Mouse (Mus musculus) kidney, adult 11 months (tissue): ENCODE measurements around the gene Lipk.
A peak's percentile ranks its signal among the peaks of the same experiment; 100 is the strongest.

Experiments
- DNase-seq: peaks from one replicate; pipeline ENCODE4 v3.0.0; 2022

Gene Lipk

DNA sequence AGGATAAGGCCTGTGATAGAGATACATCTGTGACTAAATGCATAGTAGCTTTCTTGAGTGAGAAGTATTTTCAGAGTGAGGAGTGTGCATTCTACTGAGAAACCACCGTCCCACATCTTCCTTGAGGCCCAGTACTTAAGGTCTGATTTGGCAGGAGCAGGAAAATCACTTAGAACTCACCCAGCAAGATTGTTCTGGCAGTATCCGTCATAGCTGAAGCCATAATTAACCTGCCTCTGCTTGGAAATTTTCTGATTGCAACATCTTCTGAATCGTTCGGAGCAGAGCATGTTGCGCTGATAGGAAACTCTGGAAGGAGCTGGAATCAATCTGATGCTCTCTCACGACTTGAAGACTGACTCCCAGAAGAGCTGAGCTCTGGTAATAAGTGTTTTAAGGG lies at the start of gene Lipk:
Gene Lipk, plus strand, starts transcription at position 289 of the 400 bp plus-strand sequence.
- no peak for DNase-seq

DNA sequence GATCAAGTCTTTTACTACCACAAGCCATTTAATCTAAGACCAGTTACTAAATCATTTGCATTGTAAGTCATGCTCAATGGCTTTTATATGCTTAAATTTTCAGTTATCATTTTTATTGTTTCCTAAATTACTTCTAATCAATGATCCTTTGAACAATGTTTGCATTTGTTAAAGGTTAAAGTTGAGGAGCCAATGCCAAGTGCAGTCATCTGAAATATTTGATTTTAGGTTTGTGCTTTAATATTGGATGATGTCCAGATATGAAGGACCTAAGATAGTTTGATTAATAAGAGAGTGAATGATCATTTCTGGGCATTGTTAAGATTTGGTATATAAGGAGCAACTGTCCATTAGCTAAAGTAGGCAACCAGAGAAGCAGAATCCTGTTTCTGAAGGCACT lies 47.2 kb upstream of the Lipk start, which contains the start of gene Lipf:
Gene Lipf, plus strand, starts transcription at position 301 of the 400 bp plus-strand sequence.
- DNase-seq = no peak

DNA sequence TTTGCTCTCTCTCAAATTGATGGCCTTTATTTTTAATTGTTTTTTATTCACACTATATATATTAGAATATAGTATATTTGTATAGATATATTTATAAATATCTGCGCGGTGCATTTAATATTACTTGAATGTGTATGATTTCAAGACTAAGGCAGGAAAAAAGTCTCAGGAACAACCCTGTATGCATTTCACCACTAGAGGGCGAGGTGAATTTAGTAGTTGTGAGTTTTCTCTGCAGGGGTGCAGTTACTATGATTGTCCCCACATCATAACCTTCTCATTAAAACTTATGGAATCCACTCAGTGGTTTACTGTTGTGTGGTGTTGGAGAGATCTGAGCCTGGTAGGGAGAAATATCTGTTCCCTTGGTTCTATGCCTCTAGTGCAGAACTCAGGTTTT lies 29.1 kb upstream of the Lipk start:
- DNase-seq = no peak

DNA sequence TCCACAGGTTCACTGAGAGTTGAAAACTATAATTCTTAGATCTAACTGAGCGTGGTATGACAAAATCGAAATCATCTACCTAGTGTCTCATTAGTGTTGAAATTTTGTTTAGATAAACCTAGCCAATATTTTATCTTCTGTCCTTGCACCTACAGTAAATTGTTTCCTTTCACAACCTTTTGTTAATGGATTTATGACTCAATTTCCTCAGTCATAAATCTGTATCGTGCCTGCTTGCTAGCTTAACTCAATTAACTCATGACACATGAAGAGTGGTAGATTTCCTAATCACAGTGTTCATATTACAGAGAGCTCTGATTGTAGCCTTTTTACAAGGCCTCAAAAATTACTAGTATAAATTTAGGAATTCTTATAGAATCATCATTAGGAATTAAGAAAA lies 25.0 kb upstream of the Lipk start:
- DNase-seq = no peak

DNA sequence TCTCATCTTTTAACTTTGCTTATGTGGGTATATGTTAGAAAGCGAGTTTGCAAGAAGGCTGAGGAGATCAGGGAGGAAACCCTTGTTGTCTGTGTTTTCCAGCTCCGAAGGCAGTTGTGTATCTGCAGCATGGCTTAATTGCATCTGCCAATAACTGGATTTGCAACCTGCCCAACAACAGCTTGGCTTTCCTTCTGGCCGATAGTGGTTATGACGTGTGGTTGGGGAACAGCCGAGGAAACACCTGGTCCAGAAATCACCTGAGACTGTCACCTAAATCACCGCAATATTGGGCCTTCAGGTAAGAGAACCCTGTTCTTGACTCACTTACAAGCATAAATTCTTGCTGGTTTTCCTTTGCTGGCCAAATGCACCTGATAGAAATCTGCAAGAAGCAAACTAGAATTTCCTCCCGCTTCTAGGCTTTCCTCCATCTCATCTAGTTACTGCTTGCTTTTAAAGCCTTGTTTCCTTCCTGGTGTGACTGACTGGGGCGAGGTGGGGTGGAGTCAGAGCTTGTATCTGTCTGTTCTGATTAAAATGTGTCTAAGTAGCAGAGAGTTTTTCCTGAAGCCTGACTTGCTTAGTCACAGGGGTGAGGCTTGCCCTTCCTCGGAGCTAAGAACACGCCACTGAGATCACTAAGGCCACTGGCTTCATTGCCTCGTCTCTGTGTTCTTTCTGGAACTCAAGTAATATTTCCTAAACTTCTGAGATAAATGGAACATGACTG lies 13.5 kb downstream of the Lipk start:
- no peak for DNase-seq

DNA sequence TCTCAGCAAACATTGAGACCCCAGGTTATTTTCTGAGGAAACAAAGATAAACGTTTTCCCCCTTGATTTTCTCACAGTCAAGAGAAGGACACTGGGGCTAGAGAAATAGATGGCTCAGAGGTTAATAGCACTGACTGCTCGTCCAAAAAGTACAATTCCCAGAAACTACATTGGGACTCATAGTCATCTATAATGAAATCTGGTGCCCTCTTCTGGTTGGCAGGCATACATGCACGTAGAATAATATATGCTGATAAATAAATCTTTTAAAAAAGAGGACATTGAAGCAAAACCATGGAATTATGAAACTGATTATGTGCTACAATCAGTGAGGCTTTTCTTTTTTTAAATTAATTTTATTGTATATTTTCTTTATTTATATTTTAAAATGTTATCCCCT lies 14.7 kb downstream of the Lipk start:
- DNase-seq = no peak

DNA sequence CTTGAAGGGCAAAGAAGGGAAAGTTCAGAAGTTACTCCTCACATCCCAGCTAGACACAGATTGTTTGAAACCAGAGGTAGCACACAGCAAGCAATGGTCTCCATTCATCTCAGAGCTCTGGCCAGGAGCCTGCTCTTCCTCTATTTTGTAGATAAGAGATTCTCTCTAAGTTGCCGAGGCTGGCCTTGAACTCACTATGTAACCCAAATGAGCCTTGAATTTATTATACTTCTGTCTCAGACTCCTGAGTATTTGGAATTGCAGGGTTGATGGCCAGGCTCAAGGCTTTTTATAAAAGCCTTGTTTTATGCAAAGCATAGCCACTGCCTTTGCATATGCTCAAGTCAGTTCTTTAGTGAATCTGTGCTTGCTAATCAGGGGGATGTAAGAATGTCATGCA lies 31.6 kb downstream of the Lipk start:
- DNase-seq = no peak

DNA sequence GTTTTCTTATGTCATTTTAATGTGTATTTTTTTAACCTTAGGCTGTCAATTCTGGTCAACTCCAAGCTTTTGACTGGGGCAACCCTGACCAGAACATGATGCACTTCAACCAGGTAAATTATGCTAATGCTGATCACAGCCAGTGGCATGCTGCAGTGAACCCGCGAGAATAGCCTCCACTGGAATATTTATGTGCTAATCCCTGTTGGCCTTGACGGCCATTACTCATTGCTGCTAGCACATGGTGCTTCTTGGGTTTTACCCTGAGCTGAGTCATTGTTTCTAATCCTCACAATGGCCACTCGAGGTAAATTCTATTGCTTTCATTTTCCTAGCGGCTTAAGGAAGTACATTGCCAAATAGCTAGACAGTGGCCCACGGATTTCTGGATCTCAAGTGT lies 34.9 kb downstream of the Lipk start:
- no peak for DNase-seq

DNA sequence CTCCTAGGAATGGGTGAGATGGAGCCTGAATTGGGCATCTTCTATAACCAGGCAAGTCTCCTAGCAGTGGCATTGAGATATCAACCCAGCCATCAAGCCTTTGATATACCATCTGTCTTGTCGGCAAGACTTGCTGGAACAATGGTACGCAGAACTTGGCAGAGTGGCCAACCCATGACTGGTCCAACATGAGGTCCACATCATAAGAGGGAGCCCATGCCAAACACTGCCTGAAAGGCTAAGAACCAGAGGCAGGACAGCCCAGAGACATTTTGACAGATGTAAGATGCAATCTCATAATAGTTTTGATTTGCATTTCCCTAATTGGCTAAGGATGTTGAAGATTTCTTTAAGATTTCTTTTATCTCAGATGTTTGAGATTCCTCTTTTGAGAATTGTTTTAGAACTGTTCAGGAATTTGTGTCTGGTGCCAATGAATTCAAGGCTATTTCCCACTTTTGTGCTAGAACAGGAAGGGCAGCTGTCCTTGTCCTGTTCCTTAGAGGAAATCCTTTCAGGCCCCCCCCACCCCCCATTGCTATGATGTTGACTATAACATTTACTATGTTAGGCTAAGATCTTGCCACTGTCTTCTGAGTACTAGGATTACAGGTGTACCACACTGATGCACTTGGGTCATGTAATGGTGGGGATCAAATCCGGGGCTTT lies 41.4 kb downstream of the Lipk start:
- DNase-seq = peak; percentile 21

DNA sequence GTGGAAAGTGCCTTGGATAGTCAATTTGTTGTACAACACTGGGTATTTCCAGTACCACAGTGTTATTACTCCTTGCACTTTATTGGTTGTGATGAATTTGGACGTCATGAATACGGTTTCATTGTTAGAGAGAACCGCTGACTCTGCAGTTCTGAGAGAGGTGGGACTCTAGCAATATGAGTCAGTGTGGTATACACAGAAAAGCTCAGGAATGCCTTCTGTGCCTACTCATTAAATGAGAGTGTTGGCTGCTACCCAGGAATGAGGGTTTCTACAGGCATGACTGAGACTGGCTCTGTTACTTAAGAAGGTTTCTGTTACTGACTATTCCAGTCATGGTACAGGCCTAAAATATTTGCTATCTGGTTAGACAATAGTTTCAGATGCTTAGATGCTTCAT lies 43.4 kb downstream of the Lipk start:
- DNase-seq = no peak

DNA sequence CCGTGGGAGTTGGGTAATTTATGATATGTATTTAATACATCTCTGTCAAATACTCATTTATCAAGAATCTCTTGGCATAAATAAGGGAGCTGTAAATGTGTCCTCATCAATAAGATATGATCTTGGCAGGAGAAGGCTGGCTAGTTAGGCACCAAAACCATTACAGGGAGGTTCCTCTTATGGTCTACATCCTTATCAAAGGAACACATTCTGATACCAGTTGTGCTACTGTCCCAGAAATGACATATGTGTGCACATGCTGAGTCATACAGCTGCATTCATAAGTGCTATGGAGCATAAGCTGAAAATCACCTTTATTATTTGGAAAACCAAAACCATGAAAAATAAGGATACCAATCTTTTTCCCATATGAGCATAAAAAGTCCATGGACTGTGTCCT lies 55.5 kb downstream of the Lipk start:
- no peak for DNase-seq

DNA sequence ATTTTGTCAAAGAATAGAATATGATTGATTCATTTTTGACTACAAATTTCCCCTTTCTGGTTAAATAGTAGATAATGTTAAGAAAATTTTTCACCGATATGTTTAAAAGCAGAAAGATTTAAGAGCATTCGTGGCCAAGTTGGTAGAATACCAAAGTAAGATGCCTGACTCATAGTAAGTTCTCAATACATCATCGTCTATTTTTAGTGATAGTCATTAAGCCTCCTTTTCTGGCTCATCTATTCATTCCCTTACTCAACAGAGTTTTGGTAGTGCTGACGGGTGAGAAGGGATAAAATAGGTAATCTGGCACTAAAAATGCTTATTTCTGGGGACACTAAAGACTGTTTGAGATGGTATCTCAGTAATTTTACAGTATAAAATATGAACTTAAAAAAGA lies 56.0 kb downstream of the Lipk start:
- no peak for DNase-seq

DNA sequence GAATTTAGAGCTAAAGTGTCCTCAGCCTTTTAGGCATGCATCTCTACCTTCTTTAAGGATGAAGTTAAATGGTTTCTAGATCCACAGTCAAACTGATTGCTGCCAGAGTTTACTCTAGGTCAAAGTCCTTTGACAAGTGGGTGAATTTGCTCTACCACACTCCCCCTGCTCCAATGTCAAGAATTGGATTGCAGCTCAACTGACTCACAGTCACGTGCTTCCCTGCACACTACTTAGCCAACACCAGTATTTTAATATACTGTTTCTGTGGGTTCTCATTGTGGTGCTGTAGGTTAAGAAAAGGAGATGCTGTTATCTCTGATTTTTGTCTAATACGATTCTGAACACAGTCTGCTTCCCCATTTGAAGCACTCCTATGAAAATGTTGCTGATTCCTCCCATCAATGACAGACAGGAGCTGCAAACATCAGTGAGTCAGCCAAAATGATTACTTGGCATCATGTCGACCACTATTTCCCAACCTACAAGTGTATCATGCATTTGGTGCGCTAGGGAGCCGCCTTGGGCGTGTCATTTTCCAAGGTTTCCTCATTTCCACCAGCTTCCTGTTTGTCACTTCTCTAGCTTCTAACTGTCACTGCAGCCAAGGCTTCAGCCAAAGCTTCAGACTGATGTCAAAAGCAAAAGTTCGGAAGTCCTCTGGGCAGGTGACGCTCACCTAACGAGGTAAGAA lies 58.8 kb downstream of the Lipk start, which contains the start of gene Lipn:
Gene Lipn, plus strand, starts transcription at position 580 of the 694 bp plus-strand sequence.
- DNase-seq = no peak

DNA sequence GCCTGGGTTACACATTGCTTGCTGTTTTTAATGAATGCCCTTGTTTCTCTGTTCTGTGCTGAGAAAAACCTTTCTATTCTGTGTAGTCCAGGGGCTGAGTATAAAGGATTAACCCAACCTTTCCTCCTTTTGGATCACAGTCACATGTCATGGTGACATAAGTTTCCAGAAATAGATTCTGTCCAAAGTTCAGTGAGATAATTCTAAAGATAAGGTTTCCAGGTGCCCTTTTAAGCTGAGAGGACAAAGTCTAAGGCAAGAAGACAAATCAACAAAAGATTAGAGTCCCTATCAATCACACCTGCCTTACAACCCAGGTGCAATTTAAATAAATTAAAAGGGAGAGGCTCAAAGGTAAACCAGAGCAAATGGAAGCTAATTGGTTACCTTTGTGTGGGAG lies 66.1 kb downstream of the Lipk start:
- DNase-seq = no peak

DNA sequence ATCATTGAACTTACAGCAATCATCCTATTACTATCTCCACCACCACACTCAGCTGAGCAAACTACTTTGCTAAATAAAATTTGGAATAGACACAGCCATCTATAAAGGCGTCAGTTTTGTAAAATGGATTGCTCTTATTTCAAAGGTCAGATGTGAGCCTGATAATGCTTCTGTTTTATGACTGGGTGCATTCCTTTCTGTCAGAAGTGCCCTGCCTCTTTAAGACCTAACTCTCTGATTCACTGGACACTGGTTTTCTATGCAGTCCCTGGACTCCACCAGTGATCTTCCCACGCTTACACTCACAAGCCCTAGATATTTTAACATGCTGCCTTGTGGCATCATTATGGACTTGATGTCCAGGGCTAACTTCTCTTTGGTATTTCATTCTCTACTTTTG lies 70.0 kb downstream of the Lipk start:
- no peak for DNase-seq

DNA sequence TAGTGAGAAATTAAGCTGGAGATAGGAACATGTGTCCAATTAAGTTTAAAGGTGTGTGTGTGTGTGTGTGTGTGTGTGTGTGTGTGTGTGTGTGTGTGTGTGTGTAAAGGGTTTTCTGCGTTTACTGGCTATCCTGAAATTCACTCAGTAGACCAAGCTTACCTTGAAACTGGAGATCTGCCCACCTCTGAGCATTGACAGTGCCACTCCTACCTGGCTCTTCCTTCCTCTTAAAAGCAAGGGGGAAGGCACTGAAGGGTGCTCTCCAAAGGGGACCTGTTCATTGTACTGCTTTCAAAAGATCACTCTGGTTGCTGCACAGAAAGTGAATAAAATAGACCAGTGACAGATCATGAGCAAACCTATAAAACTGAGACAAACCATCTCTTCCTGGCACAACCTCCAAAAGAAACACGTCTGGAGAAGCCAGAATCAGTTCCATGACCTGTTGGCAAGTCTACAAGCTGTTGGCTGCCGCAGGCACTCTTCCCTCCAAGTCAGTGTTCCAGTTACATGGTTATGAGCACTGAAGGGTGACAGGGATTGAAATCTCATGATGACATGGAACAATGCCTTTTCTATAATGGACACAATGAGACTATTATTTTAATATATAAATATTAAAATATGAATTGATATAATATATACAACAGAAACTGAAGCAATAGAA lies 81.1 kb downstream of the Lipk start:
- peak; percentile 8 for DNase-seq

DNA sequence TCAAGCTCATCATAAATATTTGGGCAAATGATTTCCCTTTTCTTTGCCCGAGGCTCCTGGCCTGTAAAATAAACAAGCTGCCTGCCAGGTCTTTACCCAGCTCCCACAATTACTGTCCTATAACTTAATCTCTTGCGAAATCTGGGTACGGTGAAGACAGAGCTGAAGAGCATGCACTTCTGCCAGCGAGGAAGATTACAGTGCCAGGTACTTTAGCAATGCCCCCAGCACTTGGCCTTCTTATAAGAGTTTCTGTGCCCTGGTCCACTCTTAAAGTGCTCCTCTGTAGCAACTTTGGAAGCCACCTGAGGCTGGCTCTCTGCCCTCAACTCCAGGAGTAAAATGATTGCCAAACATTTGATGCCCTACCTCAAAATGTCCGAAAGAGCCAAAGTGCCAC lies 87.3 kb downstream of the Lipk start:
- DNase-seq = no peak

DNA sequence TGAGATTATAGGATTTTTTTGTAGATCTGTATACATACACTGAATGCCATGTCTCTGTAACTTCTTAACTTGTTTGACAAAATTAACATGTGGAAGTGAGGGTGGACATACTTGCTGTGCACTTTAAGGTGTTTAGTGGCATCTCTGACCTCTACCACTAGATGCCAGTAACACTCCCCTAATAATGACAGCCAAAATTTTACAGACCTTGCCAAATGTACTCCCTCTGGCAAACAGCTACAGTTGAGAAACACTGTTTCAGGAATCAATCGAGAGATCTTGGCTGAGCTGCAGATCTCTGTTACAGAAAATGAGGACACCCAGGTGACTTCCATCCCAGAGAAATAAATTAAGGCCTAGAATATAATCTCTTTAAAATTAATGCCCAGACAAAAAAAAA lies 88.1 kb downstream of the Lipk start:
- no peak for DNase-seq
